Mouse (Mus musculus): ENCODE results near the gene Rph3a. TPM values are rescaled to one million over a fixed set of nuclear protein-coding genes. Genes with fewer than 3 reads are reported as not detected.
"Not testable (repeated sequence)": the region's sequence is repeated elsewhere in the genome, so short reads cannot be mapped to it uniquely, and the experiment has no call there.

Rph3a gene
- polyA plus RNA-seq, 1 experiment from 2014 or later = 0.06 TPM

GRCm38 (mm10) chr5:120892243-120892660 lies 117.6 kb downstream of the Rph3a start:
- Histone ChIP-seq H3K4me2 (ENCODE audit: low read depth, low read length) (no peak overlapping the region), H3K4me3 (replicated peaks; ENCODE audit: low read length) (no peak overlapping the region), H3K27ac (ENCODE audit: low read length) (no peak overlapping the region), H3K4me1 (ENCODE audit: control insufficient read depth, insufficient read depth, low read length) (no peaks in the 10 kb centered on the region), H3K9ac (ENCODE audit: low read length) (no peak overlapping the region), H3K27me3 (ENCODE audit: control insufficient read depth, insufficient read depth, low read length) (no peaks in the 10 kb centered on the region), H3K9me3 (replicated peaks; ENCODE audit: control insufficient read depth, low read length) (no peaks in the 10 kb centered on the region), H3K36me3 (ENCODE audit: control insufficient read depth, insufficient read depth, low read length) (no peaks in the 10 kb centered on the region)
- ATAC-seq (ENCODE audit: insufficient read depth, low FRiP score) = no peak
- WGBS = 54% methylated on average over 2 of the region's 2 CpGs

- not testable (repeated sequence) for H3K9me3 ChIP-seq (replicated peaks; ENCODE audit: control insufficient read depth, low read length); H3K4me1 ChIP-seq (ENCODE audit: control insufficient read depth, insufficient read depth, low read length); H3K27ac ChIP-seq (ENCODE audit: low read length); H3K4me3 ChIP-seq (replicated peaks; ENCODE audit: low read length); H3K36me3 ChIP-seq (ENCODE audit: control insufficient read depth, insufficient read depth, low read length); H3K9ac ChIP-seq (ENCODE audit: low read length); H3K4me2 ChIP-seq (ENCODE audit: low read depth, low read length); H3K27me3 ChIP-seq (ENCODE audit: control insufficient read depth, insufficient read depth, low read length); ATAC-seq (ENCODE audit: insufficient read depth, low FRiP score)
- 73% methylated on average over 2 of the region's 2 CpGs for WGBS
Measured at GRCm38 (mm10) chr5:120891566-120892242, 118.2 kb downstream of the Rph3a start.

GRCm38 (mm10) chr5:120890991-120891390 lies 118.9 kb downstream of the Rph3a start:
- WGBS = 42% methylated on average over 3 of the region's 3 CpGs
- no peaks in the 10 kb centered on the region for H3K27me3 ChIP-seq (ENCODE audit: control insufficient read depth, insufficient read depth, low read length)
- no peak overlapping the region for H3K9ac ChIP-seq (ENCODE audit: low read length)
- H3K27ac ChIP-seq (ENCODE audit: low read length) = no peak overlapping the region
- no peaks in the 10 kb centered on the region for H3K36me3 ChIP-seq (ENCODE audit: control insufficient read depth, insufficient read depth, low read length)
- no peak for ATAC-seq (ENCODE audit: insufficient read depth, low FRiP score)
- no peaks in the 10 kb centered on the region for H3K4me1 ChIP-seq (ENCODE audit: control insufficient read depth, insufficient read depth, low read length)
- H3K9me3 ChIP-seq (replicated peaks; ENCODE audit: control insufficient read depth, low read length) = no peaks in the 10 kb centered on the region
- no peak overlapping the region for H3K4me2 ChIP-seq (ENCODE audit: low read depth, low read length)
- H3K4me3 ChIP-seq (replicated peaks; ENCODE audit: low read length) = no peak overlapping the region

Other genes with a start within 250 kb of the Rph3a start
- gene Oas3, start 232.4 kb downstream of the Rph3a start, polyA plus RNA-seq (2015; fragmentation: Nextera tagmentation; extraction: Ambion mirVana) = 0.17 and 0.18 TPM in 2 replicates
- gene Oas1e, start 214.6 kb downstream of the Rph3a start, polyA plus RNA-seq (2015; fragmentation: Nextera tagmentation; extraction: Ambion mirVana) = not detected in 2 replicates
- gene Oas1c, start 197.6 kb downstream of the Rph3a start, polyA plus RNA-seq (2015; fragmentation: Nextera tagmentation; extraction: Ambion mirVana) = 0.65 and 1.0 TPM in 2 replicates
- gene Oas1f, start 162.7 kb downstream of the Rph3a start, polyA plus RNA-seq (2015; fragmentation: Nextera tagmentation; extraction: Ambion mirVana) = not detected in 2 replicates
- gene Oas1h, start 148.7 kb downstream of the Rph3a start, polyA plus RNA-seq (2015; fragmentation: Nextera tagmentation; extraction: Ambion mirVana) = not detected in 2 replicates
- gene Oas1g, start 122.5 kb downstream of the Rph3a start, polyA plus RNA-seq (2015; fragmentation: Nextera tagmentation; extraction: Ambion mirVana) = 1.0 and 1.1 TPM in 2 replicates
- 2.4 and 3.0 TPM in 2 replicates for gene Oas1a, start 102.6 kb downstream of the Rph3a start, polyA plus RNA-seq (2015; fragmentation: Nextera tagmentation; extraction: Ambion mirVana)
- not detected in 2 replicates for gene Oas1d, start 95.6 kb downstream of the Rph3a start, polyA plus RNA-seq (2015; fragmentation: Nextera tagmentation; extraction: Ambion mirVana)
- 14.4 and 14.7 TPM in 2 replicates for gene Ptpn11, start 181.3 kb upstream of the Rph3a start, polyA plus RNA-seq (2015; fragmentation: Nextera tagmentation; extraction: Ambion mirVana)
- gene Rpl6, start 194.4 kb upstream of the Rph3a start, polyA plus RNA-seq (2015; fragmentation: Nextera tagmentation; extraction: Ambion mirVana) = 510 and 591 TPM in 2 replicates
- gene Hectd4, start 210.1 kb upstream of the Rph3a start, polyA plus RNA-seq (2015; fragmentation: Nextera tagmentation; extraction: Ambion mirVana) = 3.7 and 4.1 TPM in 2 replicates